Mouse (Mus musculus): ENCODE data around the gene Rom1. TPM values are rescaled to one million over a fixed set of nuclear protein-coding genes. Genes with fewer than 3 reads are reported as not detected.

Rom1 gene
- polyA plus RNA-seq, 1 experiment from 2014 or later: 4.7 TPM

DNA sequence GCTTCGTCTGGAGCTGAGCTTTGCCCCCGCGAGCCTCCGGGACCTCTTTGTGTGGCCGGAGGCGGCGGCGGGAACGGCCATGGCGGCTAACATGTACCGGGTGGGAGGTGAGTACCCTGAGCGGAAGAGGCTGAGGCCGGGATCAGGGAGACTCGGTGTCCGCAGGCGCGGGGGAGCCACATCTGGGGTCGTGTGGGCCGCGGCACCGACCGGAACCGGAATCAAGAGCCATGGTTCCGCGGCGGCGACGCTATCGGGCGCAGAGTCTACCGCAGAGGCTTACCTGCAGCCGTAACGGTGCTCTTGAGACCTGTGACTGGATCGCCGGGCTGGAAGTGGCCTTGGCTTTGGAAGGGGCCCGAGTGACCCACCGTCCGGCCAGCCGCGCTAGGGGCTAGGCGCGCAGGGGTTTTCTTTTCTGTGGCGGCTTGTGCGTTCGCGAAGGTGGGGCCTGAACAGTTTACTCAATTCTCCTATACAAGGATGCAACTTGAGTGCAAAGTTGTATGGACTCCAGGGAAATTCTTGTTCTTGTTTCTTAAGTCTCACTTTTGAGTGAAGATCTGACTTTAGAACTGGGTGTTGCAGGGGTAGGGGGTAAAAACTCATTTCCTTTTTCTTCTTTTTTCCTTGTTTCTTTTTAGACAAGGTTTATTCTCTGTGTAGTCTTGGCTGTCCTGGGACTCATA lies 13.3 kb upstream of the Rom1 start:
- no peak for DNase-seq (ENCODE audit: low spot score)

GRCm38 (mm10) chr19:8941515-8942217 lies 12.5 kb upstream of the Rom1 start, which contains the start of gene Mta2:
Gene Mta2 (plus strand): TSS chr19:8941875.
- peak; percentile 100 for DNase-seq (ENCODE audit: low spot score)

- no peak for DNase-seq (ENCODE audit: low spot score)
Observed at GRCm38 (mm10) chr19:8941136-8941514, 12.0 kb upstream of the Rom1 start.

- DNase-seq (ENCODE audit: low spot score): no peak
Observed at GRCm38 (mm10) chr19:8940526-8941133, 11.5 kb upstream of the Rom1 start.

GRCm38 (mm10) chr19:8936736-8937135 lies 7.6 kb upstream of the Rom1 start:
- DNase-seq (ENCODE audit: low spot score): no peak

GRCm38 (mm10) chr19:8930771-8931170 lies 1.6 kb upstream of the Rom1 start:
- no peak for DNase-seq (ENCODE audit: low spot score)

GRCm38 (mm10) chr19:8930117-8930516 lies 961 bp upstream of the Rom1 start:
- no peak for DNase-seq (ENCODE audit: low spot score)

GRCm38 (mm10) chr19:8928689-8929223 lies 400 bp downstream of the Rom1 start:
- no peak for DNase-seq (ENCODE audit: low spot score)

GRCm38 (mm10) chr19:8927891-8928525 lies 1.1 kb downstream of the Rom1 start:
- no peak for DNase-seq (ENCODE audit: low spot score)

- no peak for DNase-seq (ENCODE audit: low spot score)
Observed at GRCm38 (mm10) chr19:8926766-8927165, 2.4 kb downstream of the Rom1 start.

- no peak for DNase-seq (ENCODE audit: low spot score)
Observed at GRCm38 (mm10) chr19:8921741-8922140, 7.4 kb downstream of the Rom1 start.

GRCm38 (mm10) chr19:8920836-8921291 lies 8.3 kb downstream of the Rom1 start:
- peak; percentile 61 for DNase-seq (ENCODE audit: low spot score)

- peak; percentile 77 for DNase-seq (ENCODE audit: low spot score)
Observed at GRCm38 (mm10) chr19:8920073-8920736, 9.0 kb downstream of the Rom1 start, which contains the start of gene B3gat3. Gene B3gat3 (plus strand): TSS chr19:8920374.

- DNase-seq (ENCODE audit: low spot score): no peak
Observed at GRCm38 (mm10) chr19:8919684-8920072, 9.5 kb downstream of the Rom1 start.

DNA sequence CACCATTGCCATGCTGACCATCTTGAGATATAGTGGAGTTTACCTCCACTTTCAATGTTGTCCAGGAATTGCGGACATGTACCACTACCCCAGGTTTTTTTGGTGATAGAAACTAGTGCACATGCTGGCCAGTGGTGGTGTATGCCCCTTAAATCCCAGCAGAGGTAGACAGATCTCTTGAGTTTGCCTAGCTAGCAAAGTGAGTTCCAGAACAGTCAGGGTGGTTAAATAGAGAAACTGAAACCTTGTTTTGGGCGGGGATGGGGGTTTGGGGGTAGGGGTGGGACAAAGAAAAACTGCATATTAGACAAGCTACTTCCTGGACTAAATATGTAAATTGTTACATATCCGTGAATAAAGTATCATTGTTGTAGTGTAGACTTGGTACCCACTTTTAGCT lies 10.2 kb downstream of the Rom1 start:
- DNase-seq (ENCODE audit: low spot score): no peak

- DNase-seq (ENCODE audit: low spot score): no peak
Observed at GRCm38 (mm10) chr19:8914212-8914611, 14.9 kb downstream of the Rom1 start.

- no peak for DNase-seq (ENCODE audit: low spot score)
Observed at GRCm38 (mm10) chr19:8911810-8912209, 17.3 kb downstream of the Rom1 start.

DNA sequence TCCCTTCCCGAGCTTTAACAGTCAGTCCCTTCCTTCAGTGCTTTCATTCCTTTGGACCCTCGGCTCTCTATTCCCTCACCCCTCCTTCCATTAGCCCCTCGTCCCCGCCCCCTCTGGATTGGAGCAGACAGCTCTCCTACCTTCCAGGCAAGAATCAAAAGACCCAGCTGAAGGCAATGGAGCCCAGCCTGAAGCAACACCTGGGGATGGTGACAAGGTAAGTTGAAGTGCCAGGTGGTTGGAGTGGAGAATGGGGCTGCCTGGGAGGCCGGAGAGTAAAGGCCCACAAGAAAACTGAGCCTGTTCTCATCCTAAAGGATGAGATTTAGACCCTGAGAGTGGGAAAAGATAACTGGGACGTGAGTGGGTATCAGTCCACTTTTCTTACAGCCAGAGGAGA lies 20.6 kb downstream of the Rom1 start:
- DNase-seq (ENCODE audit: low spot score): no peak

- no peak for DNase-seq (ENCODE audit: low spot score)
Observed at GRCm38 (mm10) chr19:8903412-8903811, 25.7 kb downstream of the Rom1 start.

- no peak for DNase-seq (ENCODE audit: low spot score)
Observed at GRCm38 (mm10) chr19:8899079-8899478, 30.1 kb downstream of the Rom1 start.

DNA sequence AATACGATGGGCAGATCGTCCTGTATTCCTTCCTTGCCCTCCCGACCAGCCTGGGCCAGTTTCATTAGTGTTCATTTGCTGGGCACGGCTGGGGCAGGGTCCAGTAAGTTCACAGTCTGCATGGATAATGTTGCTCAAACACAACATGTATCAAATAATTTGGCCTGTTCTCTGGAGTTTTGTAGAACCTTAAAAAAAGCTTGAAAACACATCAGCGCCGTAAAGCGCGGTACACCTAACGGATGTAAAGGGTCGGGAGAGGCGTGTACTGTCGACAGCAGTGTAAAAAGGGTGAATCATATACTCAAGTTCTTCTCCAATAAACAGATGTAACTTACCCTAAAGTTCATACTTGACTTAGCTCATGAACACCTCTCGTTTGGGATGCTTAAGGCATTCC lies 30.6 kb downstream of the Rom1 start:
- DNase-seq (ENCODE audit: low spot score): peak; percentile 27

All from thymus, postnatal 0 days (tissue).